Mouse (Mus musculus) left cerebral cortex, postnatal 25 days (tissue): Measurements from ENCODE around the gene Tfb2m. TPM values are rescaled to one million over a fixed set of nuclear protein-coding genes. Genes with fewer than 3 reads are reported as not detected.
A peak's percentile ranks its signal among the peaks of the same experiment; 100 is the strongest.

Experiments used
- DNase-seq, 2 experiments: peaks; one replicate each; pipeline ENCODE4 v3.0.0; 2022; ENCODE audit warnings: low spot score in 2 of 2, mixed read lengths in 1 of 2
- intact Hi-C: fragments of 180-260 bp; cut with DNase I; formaldehyde crosslinking; loops from one replicate; pipeline ENCODE4 v1.15.1; 2025
- total RNA-seq, 2 experiments: library from RNA; stranded (reverse); gene quantifications; 2 replicates each; pipeline ENCODE4 v1.2.3; 2021

The Tfb2m gene
- total RNA-seq, result 10 to 100 TPM; 25.0 to 25.6 TPM

DNA sequence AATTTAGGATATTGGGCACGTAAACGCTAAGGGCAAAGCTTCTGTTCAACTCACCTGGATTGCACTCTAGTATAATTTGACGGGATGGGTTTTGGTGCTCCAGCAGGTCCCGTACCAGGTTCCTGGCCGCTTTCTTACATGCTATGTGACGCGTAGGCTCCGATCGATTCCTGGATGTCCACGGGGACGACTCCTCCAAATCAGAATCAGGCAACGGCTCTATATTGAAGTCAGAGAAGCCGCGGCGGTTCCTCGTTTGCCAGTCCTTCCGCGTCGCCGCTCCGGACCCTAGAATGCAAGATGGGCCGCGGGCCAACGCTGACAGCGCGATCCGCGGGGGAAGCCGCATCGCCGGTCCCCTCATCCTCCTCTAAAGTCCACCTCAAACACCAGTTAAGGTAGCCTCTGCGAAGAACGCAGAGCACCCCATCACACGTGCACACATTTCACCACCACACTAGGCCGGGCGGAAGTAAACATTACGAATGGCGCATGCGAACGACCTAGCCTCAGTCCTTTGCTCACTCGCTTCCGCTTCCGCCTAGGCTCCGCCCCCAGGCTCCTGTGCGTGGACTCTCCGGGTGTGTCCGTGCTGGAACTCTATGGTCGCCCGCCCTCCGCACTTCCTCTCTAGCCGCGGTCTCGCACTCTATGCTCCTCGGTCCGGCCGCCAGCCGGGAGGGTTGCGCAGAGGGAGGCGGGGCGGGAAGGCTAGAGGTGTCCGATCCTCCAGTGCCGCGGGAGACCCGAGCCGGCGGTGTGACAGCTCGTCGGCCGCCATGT lies at the start of gene Tfb2m, which contains the start of gene Cnst:
Tfb2m (minus strand) TSS at position 500 of the 783 bp plus-strand sequence.
Cnst (plus strand) TSS at position 603 of the 783 bp plus-strand sequence.
- peak; percentile 98 to 99 for DNase-seq
- intact Hi-C loops, result loop anchor here (1.0 to 5.0 kb wide), 4 partner anchors 28 to 256 kb away; partner anchors contain the start of genes Ahctf1, Gm10518 and Smyd3

DNA sequence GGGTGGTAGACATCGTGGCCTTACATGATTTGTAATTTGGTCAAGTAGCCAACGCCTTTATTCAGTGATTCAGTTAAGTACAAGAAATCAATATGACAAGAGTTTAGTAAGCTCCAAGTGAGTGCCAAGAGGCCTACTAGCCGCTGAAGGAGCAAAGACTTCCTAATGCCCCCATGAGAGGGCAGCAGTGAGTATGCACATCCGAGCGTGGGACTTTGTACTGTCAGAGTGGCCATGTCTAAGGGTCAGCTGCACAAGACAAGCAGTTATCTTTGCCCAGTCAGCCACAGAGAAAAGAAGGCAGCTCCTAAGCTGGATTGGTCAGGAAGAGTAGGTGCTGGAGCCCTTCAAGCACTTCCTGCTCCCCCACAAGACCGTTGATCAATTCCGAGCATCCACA lies 46.9 kb upstream of the Tfb2m start:
- no peak for DNase-seq
- intact Hi-C loops, result no loop called here

DNA sequence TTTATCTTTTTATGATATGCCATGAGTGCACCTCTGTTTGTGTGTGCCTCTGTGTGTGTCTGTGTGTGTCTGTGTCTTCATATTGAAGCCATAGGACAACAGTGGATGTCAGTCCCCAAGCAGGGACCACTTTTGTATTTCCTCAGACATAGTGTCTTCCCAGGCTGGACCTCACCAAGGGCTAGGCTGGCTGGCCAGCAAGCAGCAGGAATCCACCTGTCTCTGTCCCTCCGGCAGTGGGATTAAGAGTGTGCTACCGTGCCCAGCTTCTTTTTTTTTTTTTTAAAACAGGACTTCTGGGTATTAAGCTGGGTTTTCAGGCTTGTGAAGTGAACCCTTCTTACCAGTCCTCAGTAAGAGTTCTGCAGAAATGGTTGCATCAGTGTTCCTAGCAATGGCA lies 46.1 kb upstream of the Tfb2m start:
- DNase-seq, result no peak
- intact Hi-C loops, result no loop called here

DNA sequence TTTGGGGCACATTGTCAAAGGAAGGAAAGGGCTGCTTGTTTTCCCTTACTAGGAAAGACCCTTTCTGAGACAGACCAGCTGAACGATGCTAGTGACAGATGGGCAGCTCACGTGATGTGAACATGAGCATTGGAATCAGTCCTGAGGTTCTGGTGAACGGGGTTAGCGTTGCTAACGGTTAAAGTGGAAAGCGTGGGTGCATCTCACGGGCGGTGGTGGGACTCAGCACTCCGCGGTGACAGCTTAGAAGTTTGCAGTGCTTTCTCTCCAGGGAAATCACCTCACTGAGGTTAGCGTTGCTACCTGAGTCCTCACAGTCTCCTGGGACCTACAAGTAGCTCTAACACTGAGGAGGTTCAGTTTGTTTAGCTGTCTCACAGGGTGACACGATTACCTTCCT lies 45.6 kb upstream of the Tfb2m start:
- DNase-seq, result peak; percentile 62 to 74
- intact Hi-C loops, result no loop called here

DNA sequence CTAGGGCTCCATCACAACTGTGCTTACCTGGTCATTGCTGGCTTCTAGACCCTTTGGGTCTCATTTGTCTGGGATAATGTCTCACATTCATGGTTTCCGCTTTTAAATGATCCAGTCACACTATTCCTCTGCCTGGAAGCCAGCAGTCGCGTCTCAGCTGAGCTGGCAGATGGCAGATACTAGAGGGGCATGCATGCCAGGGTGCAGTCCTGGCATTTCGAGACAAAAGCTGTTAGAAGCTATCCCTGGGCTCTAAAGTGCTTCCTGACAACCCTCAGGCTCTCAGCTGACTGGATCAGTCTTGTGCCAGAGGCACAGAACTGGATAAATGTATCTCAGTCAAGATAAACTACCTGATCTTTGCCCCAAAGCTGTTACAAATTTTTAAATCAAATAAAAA lies 42.2 kb upstream of the Tfb2m start:
- DNase-seq, result peak; percentile 34 to 57
- intact Hi-C loops, result no loop called here

DNA sequence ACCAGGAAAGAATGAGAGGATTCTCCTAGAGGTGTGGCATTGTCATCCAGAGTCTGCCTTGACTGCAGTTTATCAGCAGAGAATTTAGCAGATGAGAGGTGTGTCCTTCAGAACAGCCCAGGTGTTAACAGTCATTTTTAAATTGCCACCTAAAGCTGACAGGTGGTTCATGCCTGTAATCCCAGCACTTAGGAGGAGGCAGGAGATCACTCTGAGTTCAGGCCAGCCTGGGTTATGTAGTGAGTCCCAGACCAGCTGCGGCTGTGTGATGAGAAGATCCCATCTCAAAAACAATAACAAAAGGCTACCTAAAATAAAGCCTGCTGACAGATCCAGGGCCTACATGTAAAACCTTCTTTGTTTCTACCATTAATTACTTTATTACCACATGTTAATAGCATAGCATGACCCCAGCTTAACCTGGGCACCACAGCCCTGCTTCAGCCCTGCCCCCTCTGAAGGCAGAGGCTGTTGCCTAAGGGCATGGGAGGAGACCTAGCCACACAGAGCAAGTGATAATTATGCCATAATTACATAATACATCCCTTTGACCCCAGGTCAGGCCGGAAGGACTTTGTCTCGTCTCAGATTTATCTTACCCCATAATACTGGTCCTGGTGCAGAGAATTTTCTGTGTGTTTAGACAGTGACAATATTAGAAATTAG lies 40.5 kb upstream of the Tfb2m start:
- intact Hi-C loops, result loop anchor here (2.0 kb wide), 1 partner anchor 40 kb away; the partner anchor contains the start of genes Cnst and Tfb2m
- DNase-seq, result no peak

DNA sequence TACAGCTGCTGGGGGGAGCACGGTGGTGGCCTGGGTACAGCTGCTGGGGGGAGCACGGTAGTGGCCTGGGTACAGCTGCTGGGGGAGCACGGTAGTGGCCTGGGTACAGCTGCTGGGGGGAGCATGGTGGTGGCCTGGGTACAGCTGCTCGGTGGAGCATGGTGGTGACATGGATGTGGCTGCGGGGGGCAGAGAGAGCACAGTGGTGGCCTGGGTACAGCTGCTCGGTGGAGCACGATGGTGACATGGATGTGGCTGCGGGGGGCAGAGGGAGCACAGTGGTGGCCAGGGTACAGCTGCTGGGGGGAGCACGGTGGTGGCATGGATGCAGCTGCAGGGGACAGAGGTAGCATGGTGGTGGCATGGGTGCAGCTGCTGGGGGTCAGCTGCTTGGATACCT lies 39.6 kb upstream of the Tfb2m start:
- no peak for DNase-seq
- intact Hi-C loops, result loop anchor here (2.0 kb wide), 1 partner anchor 39 kb away; the partner anchor contains the start of genes Cnst and Tfb2m

DNA sequence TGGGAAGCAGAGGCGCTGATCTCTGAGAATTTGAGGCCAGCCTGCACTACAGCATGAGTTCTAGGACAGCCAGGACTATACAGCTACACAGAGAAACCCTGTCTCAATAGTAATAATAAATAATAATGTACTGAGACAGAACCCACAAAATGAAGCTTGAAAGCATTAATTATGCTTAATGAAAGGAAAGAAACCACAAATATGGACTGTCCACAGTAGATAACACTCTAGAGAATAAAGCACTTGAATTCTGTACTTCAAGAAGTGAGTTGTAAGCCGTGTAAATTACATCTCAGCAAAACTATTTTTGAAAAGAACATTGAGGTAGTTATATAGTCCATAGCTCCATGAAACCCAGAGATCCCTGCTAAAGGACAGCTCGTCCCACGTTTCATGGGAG lies 38.2 kb upstream of the Tfb2m start:
- intact Hi-C loops, result no loop called here

DNA sequence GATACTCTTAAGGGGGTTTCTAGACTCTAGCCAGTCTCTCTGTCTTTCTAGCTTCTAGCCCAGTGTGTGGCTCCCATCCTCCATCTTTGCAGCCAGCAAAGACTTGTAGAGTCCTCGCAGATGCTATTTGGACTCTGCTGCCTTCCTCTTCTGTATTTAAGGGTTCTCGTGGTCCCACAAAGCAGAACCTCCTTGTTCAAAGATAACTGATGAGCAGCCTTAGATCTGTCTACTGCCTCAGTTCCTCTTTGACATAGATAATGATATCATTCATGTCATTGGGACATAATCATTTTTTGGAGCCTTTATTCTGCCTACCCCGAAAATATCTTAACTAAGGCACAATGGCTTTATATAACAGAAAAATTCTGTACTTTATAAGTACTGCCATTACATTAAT lies 37.0 kb upstream of the Tfb2m start:
- no peak for DNase-seq
- intact Hi-C loops, result no loop called here

More for the DNA sequence above, 38.2 kb upstream of the Tfb2m start:
- DNase-seq, result no peak

DNA sequence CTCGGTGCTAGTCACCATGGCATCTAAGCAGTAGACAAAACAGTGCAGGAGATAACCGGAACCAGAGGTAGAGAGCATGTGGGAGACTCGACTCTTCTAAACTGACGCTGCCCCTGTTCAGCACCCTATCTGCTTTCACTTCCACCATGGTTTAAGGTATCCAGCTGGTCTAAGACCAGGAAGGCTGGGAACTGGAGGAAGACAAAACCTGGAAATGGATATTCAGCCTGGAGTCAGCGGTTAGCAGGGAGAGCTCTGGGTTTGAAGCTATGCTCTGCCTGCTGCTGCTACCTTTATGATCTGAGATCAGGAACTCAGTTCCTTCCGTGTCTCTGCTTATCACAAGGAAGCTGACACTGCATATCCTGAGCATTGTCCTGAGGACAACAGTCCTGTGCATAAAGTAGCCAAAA lies 36.0 kb upstream of the Tfb2m start:
- intact Hi-C loops, result no loop called here
- no peak for DNase-seq

DNA sequence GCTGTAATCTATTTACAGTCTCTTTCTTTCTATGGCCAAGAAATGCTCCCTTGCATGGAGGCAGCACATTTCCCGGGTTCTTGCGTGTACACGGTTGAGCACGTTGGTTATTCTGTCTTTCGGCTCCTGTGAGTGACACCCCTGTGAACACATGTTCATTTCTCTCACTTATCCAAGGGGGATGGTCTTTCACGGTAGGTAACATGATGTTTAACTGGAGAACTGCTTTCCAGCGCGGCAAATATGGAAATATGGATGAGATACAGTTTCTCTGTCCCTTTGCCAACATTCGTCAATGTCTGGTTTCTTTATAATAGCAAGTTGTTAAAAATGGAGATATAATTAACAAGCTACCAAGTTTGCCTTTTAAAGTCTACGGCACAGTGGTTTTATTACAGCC lies 35.4 kb upstream of the Tfb2m start:
- no peak for DNase-seq
- intact Hi-C loops, result no loop called here

DNA sequence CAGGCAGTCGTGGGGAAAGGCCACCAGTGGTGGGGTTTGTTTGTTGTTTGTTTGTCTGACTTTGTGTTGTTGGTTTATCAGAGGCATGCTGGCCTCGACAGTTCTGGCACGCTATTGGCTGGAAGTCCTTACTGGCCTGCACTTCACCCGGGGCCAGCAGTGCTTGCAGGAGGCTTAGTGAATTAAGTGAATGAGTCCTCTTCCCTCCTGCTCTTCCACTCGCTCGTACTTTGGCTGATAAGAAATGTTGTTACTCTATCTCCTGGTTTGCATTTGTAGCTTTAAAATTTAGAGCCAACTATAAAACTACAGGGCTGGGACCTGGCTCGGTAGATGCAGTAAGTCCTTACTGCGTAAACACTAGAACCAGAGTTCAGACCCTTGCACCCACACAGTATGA lies 34.1 kb upstream of the Tfb2m start:
- intact Hi-C loops, result no loop called here

DNA sequence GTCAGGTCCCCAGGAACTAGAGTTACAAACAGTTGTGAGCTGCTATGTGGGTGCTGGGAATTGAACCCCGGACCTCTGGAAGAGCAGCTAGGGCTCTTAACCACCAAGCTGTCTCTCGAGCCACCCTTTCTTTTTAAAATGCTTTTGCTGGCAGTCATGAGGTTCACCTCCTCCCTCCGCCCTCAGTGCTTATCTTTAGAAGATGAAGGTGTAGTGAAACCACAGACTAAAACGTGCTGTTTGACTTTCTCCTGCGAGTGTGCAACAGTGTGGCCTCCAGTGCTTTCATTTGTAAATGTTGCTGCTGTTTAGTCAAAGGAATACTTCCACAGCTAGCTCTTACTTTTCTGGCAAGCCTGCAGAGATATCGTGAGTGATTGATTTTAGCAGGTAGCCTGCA lies 32.6 kb upstream of the Tfb2m start:
- DNase-seq, result peak in 1 of 2 experiments; percentile 34
- intact Hi-C loops, result no loop called here

More for the DNA sequence above, 34.1 kb upstream of the Tfb2m start:
- no peak for DNase-seq

DNA sequence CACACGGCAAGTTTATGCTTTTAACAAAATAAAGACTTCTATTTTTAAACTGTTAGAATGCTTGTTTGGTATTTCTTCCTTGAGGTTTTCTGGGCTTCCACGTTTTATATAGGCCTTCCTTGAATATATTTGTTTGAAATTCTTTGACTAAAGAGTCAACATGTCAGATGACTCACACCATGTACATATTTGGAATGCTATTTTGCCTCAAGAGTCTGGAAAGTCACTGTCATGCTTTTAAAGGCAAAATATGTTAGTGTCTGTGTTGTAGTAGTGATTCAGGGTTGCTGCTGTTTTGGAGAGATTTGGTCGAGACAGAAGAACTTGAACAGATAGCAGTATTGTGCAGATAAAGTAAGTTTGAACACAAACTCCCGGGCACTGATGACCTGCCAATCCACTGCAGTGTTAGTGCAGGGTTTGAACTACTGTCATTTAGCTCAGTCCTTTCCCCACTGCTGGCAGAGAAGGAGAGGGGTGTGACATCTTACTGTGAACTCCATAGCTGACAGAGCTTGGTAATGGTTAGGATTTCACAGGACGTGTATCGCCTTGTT lies 27.7 kb upstream of the Tfb2m start:
- intact Hi-C loops, result no loop called here
- DNase-seq, result no peak

DNA sequence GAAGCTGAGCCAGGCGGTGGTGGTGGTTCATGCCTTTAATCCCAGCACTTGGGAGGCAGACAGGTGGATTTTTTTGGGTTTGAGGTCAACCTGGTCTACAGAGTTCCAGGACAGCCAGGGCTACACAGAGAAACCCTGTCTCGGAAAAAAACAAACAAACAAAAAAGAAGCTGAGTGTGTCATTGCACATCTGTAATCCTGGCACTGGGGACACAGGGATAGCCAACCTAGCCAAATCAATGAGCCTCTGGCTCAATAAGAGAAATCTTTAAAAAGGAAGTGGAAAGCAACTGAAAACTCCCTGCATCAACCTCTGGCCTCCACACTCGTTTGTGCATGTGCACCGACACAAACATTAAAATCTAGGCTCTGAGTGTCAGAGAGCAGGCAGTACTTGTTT lies 25.6 kb upstream of the Tfb2m start:
- DNase-seq, result no peak
- intact Hi-C loops, result no loop called here

DNA sequence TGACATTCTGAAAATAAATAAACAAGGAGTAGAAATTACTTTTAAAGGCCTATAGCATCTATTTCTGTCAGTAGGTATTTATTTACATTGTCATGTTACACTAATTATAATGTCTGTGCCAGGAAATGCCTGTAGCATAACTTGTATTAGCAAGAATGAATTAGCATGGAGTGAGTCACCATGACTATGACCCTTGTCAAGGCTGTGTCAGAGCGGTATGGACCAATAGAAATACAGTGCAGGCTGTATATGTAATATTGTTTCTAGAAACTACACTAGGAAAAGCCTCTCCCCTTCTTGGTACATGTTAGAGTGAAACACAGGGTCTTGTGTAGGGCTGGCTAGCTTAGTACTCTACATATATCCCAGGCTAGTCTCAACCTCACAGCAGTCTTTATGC lies 24.4 kb upstream of the Tfb2m start:
- no peak for DNase-seq
- intact Hi-C loops, result no loop called here

DNA sequence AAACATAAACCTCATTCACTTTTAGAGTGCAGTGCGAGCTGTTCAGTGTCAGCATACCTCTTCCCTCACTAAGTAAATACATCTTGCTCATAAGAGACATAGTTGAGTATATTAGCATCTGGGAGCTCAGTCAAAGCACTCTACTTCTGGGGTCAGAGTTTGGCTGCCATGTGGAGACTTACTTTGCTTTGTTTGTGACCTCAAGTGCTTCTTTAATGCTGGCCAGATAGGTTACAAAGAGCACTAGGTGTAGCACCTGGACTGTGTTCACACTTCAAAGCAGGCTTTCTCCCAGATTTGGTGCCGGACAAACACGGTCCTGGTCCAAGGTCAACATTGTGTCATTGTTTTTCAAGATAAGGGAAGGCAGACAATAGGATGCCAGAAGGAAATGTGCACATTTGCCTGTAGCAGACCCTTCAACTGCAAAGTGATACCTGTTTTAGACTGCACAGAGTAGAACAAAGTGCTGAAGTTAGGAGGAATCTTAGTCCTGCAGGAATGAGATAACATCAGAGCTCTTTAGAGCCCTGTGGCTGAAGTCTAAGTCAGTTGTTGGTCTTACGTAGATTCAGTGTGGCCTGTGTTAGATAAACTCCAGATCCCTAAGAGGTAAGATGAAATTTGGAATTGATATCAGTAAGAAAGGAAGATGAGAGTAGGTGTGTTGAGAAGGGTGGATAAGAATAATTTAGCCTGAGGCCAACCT lies 22.8 kb upstream of the Tfb2m start:
- intact Hi-C loops, result no loop called here
- no peak for DNase-seq

DNA sequence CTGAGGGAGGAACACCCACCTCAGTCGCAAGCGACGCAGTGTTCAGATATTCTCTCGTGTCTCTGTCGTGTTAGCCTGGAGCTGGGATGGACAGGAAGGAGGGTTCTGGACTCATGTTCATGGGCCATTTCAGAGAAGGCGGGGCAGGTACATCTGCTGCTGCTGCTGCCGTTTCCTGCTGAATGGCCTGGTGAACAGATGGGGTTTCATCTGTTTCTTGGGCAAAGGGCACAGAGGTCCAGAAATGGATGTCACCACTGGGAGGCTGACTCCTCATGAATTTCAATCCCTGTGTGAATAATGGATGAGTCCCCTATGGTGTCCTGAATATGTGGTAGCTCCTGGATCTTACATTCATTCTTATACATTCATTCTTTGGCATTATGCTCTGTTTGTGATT lies 21.5 kb upstream of the Tfb2m start:
- intact Hi-C loops, result no loop called here

DNA sequence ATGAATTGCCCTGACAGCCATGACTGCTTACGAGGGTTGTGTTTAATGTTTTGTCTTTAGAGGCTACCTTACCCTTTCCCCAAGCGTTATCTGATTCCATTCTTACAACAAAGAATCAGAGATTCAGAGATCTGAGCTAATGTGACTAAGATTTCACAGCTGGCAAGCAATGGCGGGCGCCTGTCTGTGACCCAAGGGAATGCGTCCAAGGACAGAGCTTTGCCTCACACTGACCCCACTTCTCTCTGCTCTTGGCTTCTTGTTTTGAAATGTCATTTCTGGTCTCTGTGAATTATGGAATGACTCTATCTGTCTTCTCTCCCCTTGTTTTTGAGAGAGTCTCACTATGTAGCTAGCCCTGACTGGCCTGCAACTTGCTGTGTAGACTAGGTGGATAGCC lies 17.9 kb upstream of the Tfb2m start:
- intact Hi-C loops, result no loop called here
- no peak for DNase-seq

More for the DNA sequence above, 21.5 kb upstream of the Tfb2m start:
- no peak for DNase-seq

DNA sequence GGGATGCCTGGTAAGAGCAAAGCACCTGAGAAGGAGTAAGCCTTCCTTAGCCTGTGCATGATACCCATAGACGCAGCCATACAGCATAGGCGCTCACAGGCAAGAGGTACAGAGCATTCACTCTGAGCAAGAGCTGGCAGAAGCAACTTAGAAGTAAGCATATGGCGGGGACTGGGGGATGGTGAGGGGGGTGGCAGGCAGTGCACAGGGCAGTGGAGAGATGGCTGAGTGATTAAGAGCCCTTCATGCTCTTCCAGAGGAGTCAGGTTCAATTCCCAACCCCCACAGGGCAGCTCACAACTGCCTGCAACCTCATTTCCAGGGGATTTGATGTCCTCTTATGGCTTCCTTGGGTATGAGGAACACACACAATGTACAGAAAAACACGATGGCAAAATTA lies 17.1 kb upstream of the Tfb2m start:
- DNase-seq, result no peak
- intact Hi-C loops, result no loop called here
